Comparison of ENCODE assay signal across 21 mouse cellular contexts in the genomic region with DNA sequence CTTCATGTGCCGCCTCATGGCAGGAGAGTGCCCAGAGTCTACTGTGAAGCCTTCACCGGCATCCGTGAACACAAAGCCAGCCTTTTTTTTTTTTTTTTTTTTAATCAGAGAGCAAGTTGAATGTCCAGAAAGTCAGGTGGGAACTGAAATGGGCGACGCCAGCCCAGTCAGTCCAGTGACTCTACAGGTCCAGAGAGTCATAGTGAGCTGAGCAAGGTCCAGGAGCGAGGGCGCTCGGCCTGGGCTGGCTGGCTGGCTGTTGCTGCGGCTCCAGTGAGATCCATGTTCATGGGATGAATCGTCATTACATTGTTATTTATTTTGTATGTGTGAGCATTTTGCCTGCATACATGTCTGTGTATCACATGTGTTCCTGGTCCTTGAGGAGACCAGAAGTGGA. TPM values are rescaled to one million over a fixed set of nuclear protein-coding genes. Genes with fewer than 3 reads are reported as not detected.
"Had no signal": no experiment of that assay in that cellular context is flagged by ENCODE, and none has a peak within 500 bp of the region (broad histone marks: within the 10 kb centered on the region; RNA-seq: fewer than 3 reads in every experiment).

No protein-coding gene starts in this region.

- H3K36me3 ChIP-seq: limb, embryonic 10.5 days; limb, embryonic 13.5 days; liver, embryonic 12.5 days; liver, embryonic 15.5 days; lung, embryonic 15.5 days; midbrain, embryonic 10.5 days; neural tube, embryonic 12.5 days; neural tube, embryonic 15.5 days; stomach, embryonic 15.5 days had no signal

- H3K4me2 ChIP-seq: limb, embryonic 13.5 days; liver, embryonic 12.5 days; liver, embryonic 15.5 days; lung, embryonic 15.5 days; neural tube, embryonic 12.5 days; neural tube, embryonic 15.5 days; stomach, embryonic 15.5 days had no signal

- DNase-seq: liver; lung, adult 18-20 months; lung, postnatal 10 days; lung, postnatal 36 days; midbrain, embryonic 14.5 days; right cerebral cortex, adult 18-20 months; right cerebral cortex, postnatal 14 days; right cerebral cortex, postnatal 4 days; thymus, postnatal 25 days had no signal

- H3K9me3 ChIP-seq: limb, embryonic 10.5 days; limb, embryonic 13.5 days; liver, embryonic 12.5 days; liver, embryonic 15.5 days; lung, embryonic 15.5 days; midbrain, embryonic 10.5 days; neural tube, embryonic 12.5 days; neural tube, embryonic 15.5 days; stomach, embryonic 15.5 days had no signal

- H3K4me3 ChIP-seq: limb, embryonic 10.5 days; limb, embryonic 13.5 days; liver, embryonic 12.5 days; liver, embryonic 15.5 days; lung, embryonic 15.5 days; megakaryocyte, embryonic 14.5 days; midbrain, embryonic 10.5 days; neural tube, embryonic 12.5 days; neural tube, embryonic 15.5 days; stomach, embryonic 15.5 days had no signal

- ATAC-seq: hindbrain, postnatal 0 days; inflammation-experienced regulatory T-cells, adult 6 months; liver, embryonic 12.5 days had no signal

- H3K9ac ChIP-seq: limb, embryonic 13.5 days; liver, embryonic 12.5 days; liver, embryonic 15.5 days; lung, embryonic 15.5 days; neural tube, embryonic 12.5 days; neural tube, embryonic 15.5 days; stomach, embryonic 15.5 days had no signal

- H3K27ac ChIP-seq: hindbrain, postnatal 0 days; limb, embryonic 10.5 days; limb, embryonic 13.5 days; liver, embryonic 12.5 days; liver, embryonic 15.5 days; lung, embryonic 15.5 days; midbrain, embryonic 10.5 days; neural tube, embryonic 12.5 days; neural tube, embryonic 15.5 days had no signal

RNA-seq across cellular contexts. Expression of gene Ovol1, which starts 2.3 kb away (rescaled TPM):
- polyA plus RNA-seq: inflammation-experienced regulatory T-cells, adult 6 months; liver, embryonic 12.5 days; liver, embryonic 15.5 days; midbrain, embryonic 14.5 days had no signal
